Mouse (Mus musculus) CD4-positive naive resting alpha-beta T cell, adult 76 days (primary cell): ENCODE measurements around the gene Hist1h4n. TPM values are rescaled to one million over a fixed set of nuclear protein-coding genes. Genes with fewer than 3 reads are reported as not detected.

Experiments used
- total RNA-seq: library from RNA; stranded (reverse); gene quantifications from one replicate; pipeline ENCODE4 v1.2.4, GENCODE M21; 2023

The Hist1h4n gene
- not detected for total RNA-seq

GRCm38 (mm10) chr13:21831418-21832394 lies at the start of gene Hist1h4n:
Gene Hist1h4n, minus strand, starts transcription at chr13:21832196.

DNA sequence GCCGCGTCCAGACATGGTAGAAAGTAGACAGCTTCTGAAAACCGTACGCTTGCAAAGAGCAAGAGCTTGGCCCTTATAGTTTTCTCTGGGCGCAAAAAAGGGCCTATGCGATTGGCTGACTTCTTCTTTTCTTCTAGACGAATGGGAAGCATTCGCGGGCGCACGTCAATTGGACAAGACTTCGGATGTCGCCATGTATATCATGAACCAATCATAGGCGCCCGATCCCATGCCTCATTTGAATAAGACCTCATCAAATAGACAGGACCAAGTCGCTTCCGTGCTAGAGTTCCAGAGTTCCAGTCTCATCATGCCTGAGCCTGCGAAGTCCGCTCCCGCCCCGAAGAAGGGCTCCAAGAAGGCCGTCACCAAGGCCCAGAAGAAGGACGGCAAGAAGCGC lies 1.5 kb upstream of the Hist1h4n start, which contains the start of the genes Hist1h2ap and Hist1h2br:
Hist1h2ap (minus strand) TSS at position 47 of the 400 bp plus-strand sequence.
Hist1h2br (plus strand) TSS at position 283 of the 400 bp plus-strand sequence.

DNA sequence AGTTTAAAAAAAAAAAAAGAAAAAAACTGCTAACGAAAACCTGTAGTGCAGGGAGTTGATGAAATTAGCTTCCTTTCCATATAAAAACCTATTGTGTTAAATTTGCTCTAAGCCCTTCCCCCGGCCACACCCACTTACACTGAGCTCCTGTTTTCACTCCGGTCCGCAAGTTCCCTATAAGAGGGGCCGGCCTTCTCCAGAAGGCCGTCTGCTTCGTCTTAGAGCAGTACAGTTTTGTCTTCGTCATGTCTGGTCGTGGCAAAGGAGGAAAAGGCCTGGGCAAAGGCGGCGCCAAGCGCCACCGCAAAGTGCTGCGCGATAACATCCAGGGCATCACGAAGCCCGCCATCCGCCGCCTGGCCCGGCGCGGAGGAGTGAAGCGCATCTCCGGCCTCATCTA lies 20.5 kb downstream of the Hist1h4n start, which contains the start of gene Hist1h4m:
Hist1h4m (plus strand) TSS at position 208 of the 400 bp plus-strand sequence.

DNA sequence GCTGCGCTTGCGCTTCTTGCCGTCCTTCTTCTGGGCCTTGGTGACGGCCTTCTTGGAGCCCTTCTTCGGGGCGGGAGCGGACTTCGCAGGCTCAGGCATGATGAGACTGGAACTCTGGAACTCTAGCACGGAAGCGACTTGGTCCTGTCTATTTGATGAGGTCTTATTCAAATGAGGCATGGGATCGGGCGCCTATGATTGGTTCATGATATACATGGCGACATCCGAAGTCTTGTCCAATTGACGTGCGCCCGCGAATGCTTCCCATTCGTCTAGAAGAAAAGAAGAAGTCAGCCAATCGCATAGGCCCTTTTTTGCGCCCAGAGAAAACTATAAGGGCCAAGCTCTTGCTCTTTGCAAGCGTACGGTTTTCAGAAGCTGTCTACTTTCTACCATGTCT lies 21.9 kb downstream of the Hist1h4n start, which contains the start of the genes Hist1h2bq and Hist1h2ao:
Hist1h2bq (minus strand) TSS at position 125 of the 400 bp plus-strand sequence.
Hist1h2ao (plus strand) TSS at position 393 of the 400 bp plus-strand sequence.

GRCm38 (mm10) chr13:21786899-21787629 lies 44.9 kb downstream of the Hist1h4n start, which contains the start of the genes Hist1h2an and Hist1h2bp:
Gene Hist1h2an, minus strand, starts transcription at chr13:21787218.
Gene Hist1h2bp, plus strand, starts transcription at chr13:21787461.

DNA sequence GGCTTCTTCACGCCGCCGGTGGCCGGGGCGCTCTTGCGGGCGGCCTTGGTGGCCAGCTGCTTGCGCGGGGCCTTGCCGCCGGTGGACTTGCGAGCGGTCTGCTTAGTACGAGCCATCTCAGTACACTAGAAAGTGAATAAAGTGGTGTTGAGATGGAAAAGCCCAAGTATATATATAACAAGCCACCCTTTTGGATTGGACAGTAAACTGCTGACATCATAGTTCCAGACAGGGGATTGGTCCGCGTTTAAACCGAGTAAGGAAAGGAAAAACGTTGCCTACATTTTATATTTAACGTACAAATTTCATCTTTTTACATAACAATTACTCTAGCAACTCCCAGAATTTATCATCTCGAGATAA lies 48.8 kb downstream of the Hist1h4n start, which contains the start of gene Hist1h3i:
Hist1h3i (minus strand) TSS at position 116 of the 363 bp plus-strand sequence.

Other genes with a start within 250 kb of the Hist1h4n start
- gene Olfr1362, start 218.2 kb downstream of the Hist1h4n start, total RNA-seq = not detected
- gene Olfr11, start 189.7 kb downstream of the Hist1h4n start, total RNA-seq = not detected
- not detected for gene Olfr1361, start 168.8 kb downstream of the Hist1h4n start, total RNA-seq
- gene Olfr1360, start 154.8 kb downstream of the Hist1h4n start, total RNA-seq = not detected
- gene Olfr1359, start 134.1 kb downstream of the Hist1h4n start, total RNA-seq = not detected
- gene Hist1h2bl, start 116.1 kb downstream of the Hist1h4n start, total RNA-seq = 38.5 TPM
- gene Hist1h2ai, start 115.8 kb downstream of the Hist1h4n start, total RNA-seq = 23.2 TPM
- gene Hist1h3h, start 114.5 kb downstream of the Hist1h4n start, total RNA-seq = 51.3 TPM
- 9.1 TPM for gene Hist1h2bm, start 110.2 kb downstream of the Hist1h4n start, total RNA-seq
- gene Hist1h4j, start 97.1 kb downstream of the Hist1h4n start, total RNA-seq = 8.5 TPM
- gene Hist1h4k, start 81.7 kb downstream of the Hist1h4n start, total RNA-seq = 192 TPM
- 29.1 TPM for gene Hist1h2ak, start 78.4 kb downstream of the Hist1h4n start, total RNA-seq
- 72.0 TPM for gene Hist1h2bn, start 78.1 kb downstream of the Hist1h4n start, total RNA-seq
- gene Hist1h1b, start 51.6 kb downstream of the Hist1h4n start, total RNA-seq = 15.4 TPM
- 103 TPM for gene Hist1h3i, start 48.8 kb downstream of the Hist1h4n start, total RNA-seq
- 12.5 TPM for gene Hist1h2an, start 45.0 kb downstream of the Hist1h4n start, total RNA-seq
- 14.0 TPM for gene Hist1h2bp, start 44.7 kb downstream of the Hist1h4n start, total RNA-seq
- gene Hist1h2bq, start 22.0 kb downstream of the Hist1h4n start, total RNA-seq = 25.5 TPM
- gene Hist1h2ao, start 21.7 kb downstream of the Hist1h4n start, total RNA-seq = 52.1 TPM
- gene Hist1h4m, start 20.4 kb downstream of the Hist1h4n start, total RNA-seq = 202 TPM
- 61.1 TPM for gene Hist1h2ap, start 1.3 kb upstream of the Hist1h4n start, total RNA-seq
- 25.7 TPM for gene Hist1h2br, start 1.5 kb upstream of the Hist1h4n start, total RNA-seq
- 3.5 TPM for gene Zfp184, start 112.9 kb upstream of the Hist1h4n start, total RNA-seq
- gene Pom121l2, start 149.0 kb upstream of the Hist1h4n start, total RNA-seq = not detected
- gene Prss16, start 177.5 kb upstream of the Hist1h4n start, total RNA-seq = 0.53 TPM
- 27.0 TPM for gene Hist1h2ah, start 203.4 kb upstream of the Hist1h4n start, total RNA-seq
- 29.9 TPM for gene Hist1h2bk, start 203.7 kb upstream of the Hist1h4n start, total RNA-seq
- 44.4 TPM for gene Hist1h4i, start 209.2 kb upstream of the Hist1h4n start, total RNA-seq
- 28.7 TPM for gene Hist1h2ag, start 210.7 kb upstream of the Hist1h4n start, total RNA-seq
- 24.6 TPM for gene Hist1h2bj, start 211.0 kb upstream of the Hist1h4n start, total RNA-seq